Mouse (Mus musculus): Measurements from ENCODE around the gene Socs5. TPM values are rescaled to one million over a fixed set of nuclear protein-coding genes. Genes with fewer than 3 reads are reported as not detected.

The Socs5 gene
- total RNA-seq, 1 experiment: 7.4 TPM

GRCm38 (mm10) chr17:87135741-87136140 lies 28.3 kb downstream of the Socs5 start:
- in situ Hi-C loops (cut with MboI; ENCODE audit: low sequenced_read_pairs in 2 of 2, unreplicated experiment in 2 of 2): no loop called here
- no peak overlapping the region for H3K27ac ChIP-seq (ENCODE audit: insufficient read depth, low read depth, low read length, poor library complexity, severe bottlenecking)
- TF ChIP-seq MAFK (IDR thresholded peaks at IDR 0.05; ENCODE audit: insufficient read depth, low read depth, low read length): no peak
- no peak for TF ChIP-seq ZNF384 (IDR thresholded peaks at IDR 0.05; ENCODE audit: low read depth, low read length)
- TF ChIP-seq HCFC1 (IDR thresholded peaks at IDR 0.05; ENCODE audit: borderline replicate concordance, insufficient read depth, low read length): no peak
- no peak for TF ChIP-seq ZC3H11A (IDR thresholded peaks at IDR 0.05; ENCODE audit: borderline replicate concordance, low read depth, low read length)
- TF ChIP-seq CHD2 (IDR thresholded peaks at IDR 0.05; ENCODE audit: low read depth, low read length): no peak
- no peaks in the 10 kb centered on the region for H3K9me3 ChIP-seq (ENCODE audit: control insufficient read depth, insufficient read depth, low read depth, low read length)
- H3K4me1 ChIP-seq (ENCODE audit: control insufficient read depth in 2 of 2, insufficient read depth in 2 of 2, low read length in 2 of 2, poor library complexity in 1 of 2): no peaks in the 10 kb centered on the region; a peak in 1 of 4 replicates
- no peak overlapping the region for H3K9ac ChIP-seq (ENCODE audit: insufficient read depth, low read depth, low read length, poor library complexity, severe bottlenecking)
- DNase-seq (ENCODE audit: low read depth, low spot score): no peak
- peaks cover 4% of the 10 kb centered on the region; the same call in 1 of the 2 replicates for H3K36me3 ChIP-seq (ENCODE audit: control insufficient read depth, insufficient read depth, low read length, poor library complexity, severe bottlenecking)
- no peak overlapping the region for H3K4me3 ChIP-seq (ENCODE audit: insufficient read depth in 1 of 2, low read depth in 1 of 2, low read length in 2 of 2, poor library complexity in 1 of 2, severe bottlenecking in 1 of 2)

GRCm38 (mm10) chr17:87141188-87141935 lies 33.9 kb downstream of the Socs5 start:
- Histone ChIP-seq H3K4me1 (ENCODE audit: control insufficient read depth in 2 of 2, insufficient read depth in 2 of 2, low read length in 2 of 2, poor library complexity in 1 of 2) (peaks cover 4 to 7% of the 10 kb centered on the region in 2 experiments; a peak in 2 of 4 replicates), H3K36me3 (ENCODE audit: control insufficient read depth, insufficient read depth, low read length, poor library complexity, severe bottlenecking) (no peaks in the 10 kb centered on the region), H3K9ac (ENCODE audit: insufficient read depth, low read depth, low read length, poor library complexity, severe bottlenecking) (no peak overlapping the region), H3K9me3 (ENCODE audit: control insufficient read depth, insufficient read depth, low read depth, low read length) (no peaks in the 10 kb centered on the region), H3K4me3 (ENCODE audit: insufficient read depth in 1 of 2, low read depth in 1 of 2, low read length in 2 of 2, poor library complexity in 1 of 2, severe bottlenecking in 1 of 2) (no peak overlapping the region), H3K27ac (ENCODE audit: insufficient read depth, low read depth, low read length, poor library complexity, severe bottlenecking) (no peak overlapping the region)
- in situ Hi-C loops (cut with MboI; ENCODE audit: low sequenced_read_pairs in 2 of 2, unreplicated experiment in 2 of 2): no loop called here
- no peak for TF ChIP-seq MAFK (IDR thresholded peaks at IDR 0.05; ENCODE audit: insufficient read depth, low read depth, low read length)
- no peak for TF ChIP-seq ZC3H11A (IDR thresholded peaks at IDR 0.05; ENCODE audit: borderline replicate concordance, low read depth, low read length)
- no peak for TF ChIP-seq ZNF384 (IDR thresholded peaks at IDR 0.05; ENCODE audit: low read depth, low read length)
- no peak for TF ChIP-seq HCFC1 (IDR thresholded peaks at IDR 0.05; ENCODE audit: borderline replicate concordance, insufficient read depth, low read length)
- TF ChIP-seq CHD2 (IDR thresholded peaks at IDR 0.05; ENCODE audit: low read depth, low read length): no peak
- no peak for DNase-seq (ENCODE audit: low read depth, low spot score)

GRCm38 (mm10) chr17:87142271-87142670 lies 34.8 kb downstream of the Socs5 start:
- in situ Hi-C loops (cut with MboI; ENCODE audit: low sequenced_read_pairs in 2 of 2, unreplicated experiment in 2 of 2): no loop called here
- Histone ChIP-seq H3K4me3 (ENCODE audit: insufficient read depth in 1 of 2, low read depth in 1 of 2, low read length in 2 of 2, poor library complexity in 1 of 2, severe bottlenecking in 1 of 2) (no peak overlapping the region), H3K4me1 (ENCODE audit: control insufficient read depth in 2 of 2, insufficient read depth in 2 of 2, low read length in 2 of 2, poor library complexity in 1 of 2) (peaks cover 4 to 7% of the 10 kb centered on the region in 2 experiments; a peak in 2 of 4 replicates), H3K36me3 (ENCODE audit: control insufficient read depth, insufficient read depth, low read length, poor library complexity, severe bottlenecking) (no peaks in the 10 kb centered on the region), H3K27ac (ENCODE audit: insufficient read depth, low read depth, low read length, poor library complexity, severe bottlenecking) (no peak overlapping the region), H3K9me3 (ENCODE audit: control insufficient read depth, insufficient read depth, low read depth, low read length) (no peaks in the 10 kb centered on the region), H3K9ac (ENCODE audit: insufficient read depth, low read depth, low read length, poor library complexity, severe bottlenecking) (no peak overlapping the region)
- peak; percentile 35 for DNase-seq (ENCODE audit: low read depth, low spot score)
- TF ChIP-seq CHD2 (IDR thresholded peaks at IDR 0.05; ENCODE audit: low read depth, low read length) (no peak), HCFC1 (IDR thresholded peaks at IDR 0.05; ENCODE audit: borderline replicate concordance, insufficient read depth, low read length) (no peak)

GRCm38 (mm10) chr17:87143186-87143585 lies 35.7 kb downstream of the Socs5 start:
- H3K27ac ChIP-seq (ENCODE audit: insufficient read depth, low read depth, low read length, poor library complexity, severe bottlenecking): no peak overlapping the region
- no peak overlapping the region for H3K4me3 ChIP-seq (ENCODE audit: insufficient read depth in 1 of 2, low read depth in 1 of 2, low read length in 2 of 2, poor library complexity in 1 of 2, severe bottlenecking in 1 of 2)
- H3K9ac ChIP-seq (ENCODE audit: insufficient read depth, low read depth, low read length, poor library complexity, severe bottlenecking): no peak overlapping the region
- in situ Hi-C loops (cut with MboI; ENCODE audit: low sequenced_read_pairs in 2 of 2, unreplicated experiment in 2 of 2): no loop called here
- DNase-seq (ENCODE audit: low read depth, low spot score): no peak
- H3K9me3 ChIP-seq (ENCODE audit: control insufficient read depth, insufficient read depth, low read depth, low read length): no peaks in the 10 kb centered on the region
- H3K36me3 ChIP-seq (ENCODE audit: control insufficient read depth, insufficient read depth, low read length, poor library complexity, severe bottlenecking): no peaks in the 10 kb centered on the region
- TF ChIP-seq HCFC1 (IDR thresholded peaks at IDR 0.05; ENCODE audit: borderline replicate concordance, insufficient read depth, low read length): no peak
- peaks cover 4 to 7% of the 10 kb centered on the region in 2 experiments; a peak in 2 of 4 replicates for H3K4me1 ChIP-seq (ENCODE audit: control insufficient read depth in 2 of 2, insufficient read depth in 2 of 2, low read length in 2 of 2, poor library complexity in 1 of 2)
